24 mouse cellular contexts compared by ENCODE assay signal in the genomic region with DNA sequence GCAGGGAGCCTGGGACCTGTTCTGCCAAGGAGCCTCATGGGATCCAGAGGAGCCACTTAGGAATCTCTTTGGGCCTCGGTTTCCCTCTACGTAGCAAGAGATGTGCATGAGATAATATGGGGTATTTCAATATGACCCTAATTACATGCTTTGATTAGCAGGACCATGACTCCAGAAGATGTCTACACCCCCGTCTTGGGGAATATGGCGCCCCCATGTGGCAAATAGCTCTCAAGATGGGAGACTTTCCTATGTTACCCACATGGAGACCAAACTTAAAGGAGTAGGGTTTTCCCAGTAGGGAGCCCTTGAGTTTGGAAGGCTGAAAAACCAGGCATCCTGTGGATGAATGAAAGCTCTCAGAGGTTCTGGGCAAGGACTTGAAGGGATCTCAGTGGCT.
DNase-seq lines count a peak whose midpoint lies in the region; ATAC-seq and TF ChIP-seq lines count a peak whose summit lies in the region.
"Had no signal": no experiment of that assay in that cellular context is flagged by ENCODE, and none has a peak within 500 bp of the region (broad histone marks: within the 10 kb centered on the region; RNA-seq: fewer than 3 reads in every experiment).

No protein-coding gene starts in this region.

- H3K4me3 ChIP-seq in hindbrain, postnatal 0 days (ENCODE audit: low read length): no peak overlapping the region
- H3K4me3 ChIP-seq in hindbrain, embryonic 16.5 days (ENCODE audit: low read length): no peak overlapping the region
- H3K4me3 ChIP-seq in lung, postnatal 0 days (ENCODE audit: low read depth, low read length): no peak overlapping the region
- H3K4me3 ChIP-seq in CH12.LX (replicated peaks in 1 of 3; ENCODE audit: low read depth in 2 of 3, low read length in 2 of 3, poor library complexity in 1 of 3): no peak overlapping the region
- H3K4me3 ChIP-seq: embryonic facial prominence, embryonic 13.5 days; erythroblast, embryonic 14.5 days; hindbrain, embryonic 12.5 days; midbrain, embryonic 15.5 days had no signal

- no peaks in the 10 kb centered on the region for H3K4me1 ChIP-seq in hindbrain, postnatal 0 days (ENCODE audit: insufficient read depth, low read length)
- no peaks in the 10 kb centered on the region for H3K4me1 ChIP-seq in hindbrain, embryonic 16.5 days (ENCODE audit: control insufficient read depth, insufficient read depth, low read depth, low read length)
- H3K4me1 ChIP-seq in lung, postnatal 0 days (ENCODE audit: insufficient read depth, low read depth, low read length): no peaks in the 10 kb centered on the region
- peaks cover 0 to 65% of the 10 kb centered on the region in 2 experiments; a peak in 2 of 4 replicates for H3K4me1 ChIP-seq in CH12.LX (ENCODE audit: control insufficient read depth in 1 of 2, insufficient read depth in 2 of 2)

- no peak for TF ChIP-seq CTCF in hindbrain, postnatal 0 days (IDR thresholded peaks at IDR 0.05; ENCODE audit: low read depth)
- 0 out of 2 replicates have a peak, but pooled peaks have one; percentile 15 for TF ChIP-seq CTCF in lung, postnatal 0 days (IDR thresholded peaks at IDR 0.05)
- peak; percentile 24 to 49; a peak in 3 of 4 replicates for TF ChIP-seq CTCF in CH12.LX (conservative IDR thresholded peaks at IDR 0.05 in 1 of 2, IDR thresholded peaks at IDR 0.05 in 1 of 2; ENCODE audit: low read depth in 2 of 2, low read length in 2 of 2)

- H3K9ac ChIP-seq in hindbrain, postnatal 0 days (replicated peaks; ENCODE audit: low read length): no peak overlapping the region
- H3K9ac ChIP-seq in hindbrain, embryonic 16.5 days (ENCODE audit: low read depth, low read length): no peak overlapping the region
- no peak overlapping the region for H3K9ac ChIP-seq in lung, postnatal 0 days (replicated peaks; ENCODE audit: low read depth)
- no peak overlapping the region for H3K9ac ChIP-seq in CH12.LX (ENCODE audit: insufficient read depth, low read depth)
- H3K9ac ChIP-seq: embryonic facial prominence, embryonic 13.5 days; hindbrain, embryonic 12.5 days; liver, embryonic 14.5 days; midbrain, embryonic 15.5 days had no signal

- no peak overlapping the region for H3K27ac ChIP-seq in hindbrain, postnatal 0 days
- no peak overlapping the region for H3K27ac ChIP-seq in hindbrain, embryonic 16.5 days (ENCODE audit: low read depth, low read length)
- H3K27ac ChIP-seq in lung, postnatal 0 days (ENCODE audit: low read length): no peak overlapping the region
- no peak overlapping the region for H3K27ac ChIP-seq in CH12.LX (ENCODE audit: insufficient read depth, low read depth)
- H3K27ac ChIP-seq: embryonic facial prominence, embryonic 13.5 days; hindbrain, embryonic 12.5 days; liver, embryonic 14.5 days; macrophage; midbrain, embryonic 15.5 days had no signal

- DNase-seq in hindbrain, postnatal 0 days (ENCODE audit: low spot score): peak; percentile 9
- DNase-seq in lung, postnatal 0 days (ENCODE audit: low spot score): no peak
- no peak for DNase-seq in lung, adult 18-20 months
- DNase-seq in CH12.LX (ENCODE audit: extremely low read depth) (no peak), ZHBTc4 (ENCODE audit: low read depth, low spot score) (peak; percentile 46)
- DNase-seq in heart, adult 9 months (ENCODE audit: low spot score in 2 of 2): no peak
- DNase-seq: adrenal gland, postnatal 14 days; cerebellum, adult 2 months; cerebellum, postnatal 36 days; embryo, embryonic 11 days; gastrocnemius, postnatal 25 days; heart, adult 18-20 months; kidney, adult 8-10 months; right cerebral cortex, adult 18-20 months; right cerebral cortex, postnatal 4 days had no signal

- WGBS in hindbrain, postnatal 0 days: 64% methylated on average over 4 of the region's 4 CpGs
- WGBS in hindbrain, embryonic 16.5 days: 63% methylated on average over 4 of the region's 4 CpGs
- WGBS in lung, postnatal 0 days: 56% methylated on average over 4 of the region's 4 CpGs

- in situ Hi-C loops in CH12.LX (cut with MboI; ENCODE audit: low pct_ligation_motif_present, low pct_unique_long_range_greater_than_20kb, low sequenced_read_pairs): no loop called here

- H3K9me3 ChIP-seq in hindbrain, postnatal 0 days (ENCODE audit: low read length): no peaks in the 10 kb centered on the region
- H3K9me3 ChIP-seq in hindbrain, embryonic 16.5 days (ENCODE audit: control insufficient read depth, low read length): no peaks in the 10 kb centered on the region
- H3K9me3 ChIP-seq in lung, postnatal 0 days (ENCODE audit: low read length): no peaks in the 10 kb centered on the region
- no peaks in the 10 kb centered on the region for H3K9me3 ChIP-seq in CH12.LX (replicated peaks; ENCODE audit: low read length)
- H3K9me3 ChIP-seq: midbrain, embryonic 15.5 days had no signal

- TF ChIP-seq EP300 in lung, postnatal 0 days (IDR thresholded peaks at IDR 0.05): no peak
- no peak for TF ChIP-seq EP300 in CH12.LX (IDR thresholded peaks at IDR 0.05; ENCODE audit: low read length)

- no peak for TF ChIP-seq RAD21 in CH12.LX (IDR thresholded peaks at IDR 0.05; ENCODE audit: low read depth, low read length)

- peaks cover 20% of the 10 kb centered on the region for H3K36me3 ChIP-seq in hindbrain, postnatal 0 days (ENCODE audit: insufficient read depth, low read length)
- peaks cover 14% of the 10 kb centered on the region for H3K36me3 ChIP-seq in hindbrain, embryonic 16.5 days (ENCODE audit: control insufficient read depth, insufficient read depth, low read length)
- H3K36me3 ChIP-seq in lung, postnatal 0 days (ENCODE audit: insufficient read depth, low read length): no peaks in the 10 kb centered on the region
- no peaks in the 10 kb centered on the region for H3K36me3 ChIP-seq in CH12.LX (replicated peaks in 1 of 2; ENCODE audit: control insufficient read depth in 1 of 2, insufficient read depth in 1 of 2, low read length in 1 of 2)

- no peak for ATAC-seq in hindbrain, postnatal 0 days
- no peak for ATAC-seq in hindbrain, embryonic 16.5 days
- no peak for ATAC-seq in lung, postnatal 0 days
- ATAC-seq: forebrain, embryonic 16.5 days; inflammation-experienced regulatory T-cells, adult 6 months; midbrain, embryonic 15.5 days had no signal

- no peaks in the 10 kb centered on the region for H3K79me2 ChIP-seq in CH12.LX (replicated peaks; ENCODE audit: control insufficient read depth, extremely low read depth, insufficient read depth, poor library complexity, severe bottlenecking)

- dilution Hi-C loops in CH12.LX (cut with MboI; ENCODE audit: extremely low pct_ligation_motif_present, extremely low pct_unique_long_range_greater_than_20kb, low sequenced_read_pairs): no loop called here

- TF ChIP-seq POLR2A in CH12.LX (IDR thresholded peaks at IDR 0.05; ENCODE audit: low read depth, low read length): no peak

- no peaks in the 10 kb centered on the region for H3K27me3 ChIP-seq in hindbrain, postnatal 0 days (ENCODE audit: insufficient read depth, low read length)
- H3K27me3 ChIP-seq in hindbrain, embryonic 16.5 days (replicated peaks; ENCODE audit: control insufficient read depth, insufficient read depth, low read length): no peaks in the 10 kb centered on the region
- no peaks in the 10 kb centered on the region for H3K27me3 ChIP-seq in lung, postnatal 0 days (replicated peaks; ENCODE audit: insufficient read depth, low read length)
- H3K27me3 ChIP-seq in CH12.LX (replicated peaks): peaks cover 2% of the 10 kb centered on the region
- H3K27me3 ChIP-seq: embryonic facial prominence, embryonic 13.5 days; hindbrain, embryonic 12.5 days; midbrain, embryonic 15.5 days had no signal

- H3K4me2 ChIP-seq in hindbrain, postnatal 0 days (ENCODE audit: low read depth, low read length): no peak overlapping the region
- H3K4me2 ChIP-seq in hindbrain, embryonic 16.5 days (ENCODE audit: low read length): no peak overlapping the region
- no peak overlapping the region for H3K4me2 ChIP-seq in lung, postnatal 0 days (replicated peaks; ENCODE audit: low read depth, low read length)
- no peak overlapping the region for H3K4me2 ChIP-seq in CH12.LX (ENCODE audit: insufficient read depth, low read depth, poor library complexity, severe bottlenecking)
- H3K4me2 ChIP-seq: embryonic facial prominence, embryonic 13.5 days; hindbrain, embryonic 12.5 days; midbrain, embryonic 15.5 days had no signal

TF ChIP-seq in CH12.LX, 34 proteins besides CTCF, POLR2A, EP300 and RAD21:
- TF ChIP-seq UBTF (IDR thresholded peaks at IDR 0.05; ENCODE audit: low read depth, low read length) (no peak), CHD1 (IDR thresholded peaks at IDR 0.05; ENCODE audit: low read depth, low read length) (no peak), USF2 (conservative IDR thresholded peaks at IDR 0.05; ENCODE audit: low read depth, low read length) (no peak), KAT2A (IDR thresholded peaks at IDR 0.05; ENCODE audit: insufficient replicate concordance, low read length) (no peak), GABPA (IDR thresholded peaks at IDR 0.05; ENCODE audit: insufficient replicate concordance, low read depth, low read length) (no peak), POLR2AphosphoS2 (IDR thresholded peaks at IDR 0.05; ENCODE audit: low read depth, low read length) (no peak), BHLHE40 (IDR thresholded peaks at IDR 0.05; ENCODE audit: low read depth, low read length) (no peak), SIN3A (IDR thresholded peaks at IDR 0.05; ENCODE audit: low read length) (no peak)

Comparison
In these comparisons a context has a peak if more than half of its experiments do, and no peak if none do; other contexts are left out.
1. DNase-seq: peak in hindbrain, postnatal 0 days (single experiment) and ZHBTc4 (single experiment); none in lung, postnatal 0 days (single experiment), lung, adult 18-20 months (0 of 2), CH12.LX (single experiment) and heart, adult 9 months (0 of 2).